Mouse (Mus musculus) hindbrain, postnatal 0 days (tissue): ENCODE measurements around the gene Kctd20. TPM values are rescaled to one million over a fixed set of nuclear protein-coding genes. Genes with fewer than 3 reads are reported as not detected.

Experiments
- ATAC-seq: fragments of 200-750 bp; cut with Nextera tagmentation; 2 replicates; pipeline ENCODE4 v1.8.0; 2017; ENCODE audit warnings: mild to moderate bottlenecking, moderate TSS enrichment, moderate library complexity
- DNase-seq: peaks from one replicate; pipeline ENCODE4 v3.0.0-alpha.2; 2015; ENCODE audit warnings: low spot score
- H3K27ac ChIP-seq: fragments of 300-500 bp; sonication (generic); 2 replicates; pipeline ENCODE4 v1.5.1; 2014; ENCODE audit warnings: mild to moderate bottlenecking
- H3K27me3 ChIP-seq: fragments of 300-500 bp; sonication (generic); 2 replicates; pipeline ENCODE4 v1.6.1; 2014; ENCODE audit warnings: low read length, mixed read lengths; ENCODE audit not compliant: insufficient read depth
- H3K36me3 ChIP-seq: fragments of 300-500 bp; sonication (generic); 2 replicates; pipeline ENCODE4 v1.6.1; 2014; ENCODE audit warnings: low read length, mixed read lengths; ENCODE audit not compliant: insufficient read depth
- H3K4me1 ChIP-seq: fragments of 300-500 bp; sonication (generic); 2 replicates; pipeline ENCODE4 v1.6.1; 2014; ENCODE audit warnings: antibody characterized with exemption, low read length, mixed read lengths; ENCODE audit not compliant: insufficient read depth
- H3K4me2 ChIP-seq: fragments of 300-500 bp; sonication (generic); 2 replicates; pipeline ENCODE4 v1.6.1; 2014; ENCODE audit warnings: low read depth, mild to moderate bottlenecking, low read length, moderate library complexity, mixed read lengths
- H3K4me3 ChIP-seq: fragments of 300-500 bp; sonication (generic); 2 replicates; pipeline ENCODE4 v1.5.1; 2014; ENCODE audit warnings: low read length
- H3K9ac ChIP-seq: fragments of 300-500 bp; sonication (generic); replicated peaks from 2 replicates; pipeline ENCODE4 v1.6.1; 2014; ENCODE audit warnings: mild to moderate bottlenecking, low read length, moderate library complexity, mixed read lengths
- H3K9me3 ChIP-seq: fragments of 300-500 bp; sonication (generic); 2 replicates; pipeline ENCODE4 v1.6.1; 2016; ENCODE audit warnings: low read length, mixed read lengths
- CTCF ChIP-seq: IDR thresholded peaks from 2 replicates; pipeline ENCODE4 v1.5.1; 2016; ENCODE audit warnings: antibody characterized with exemption, control low read depth, low read depth
- WGBS: fragments of 180-500 bp; shearing (Covaris S2); extraction: QIAGEN DNeasy Blood & Tissue Kit; methylation state at CpG from one replicate; pipeline ENCODE4 v1.1.7; 2014; 5-methylcytosine and 5-hydroxymethylcytosine counted together
- polyA plus RNA-seq: library from polyadenylated mRNA; unstranded; fragments of >200 nt; fragmentation: Nextera tagmentation; extraction: Ambion mirVana; gene quantifications from 2 replicates; pipeline ENCODE4 v1.2.1, GENCODE M21; 2015
- total RNA-seq: library from RNA; depleted of rRNA; stranded (reverse); fragments of >200 nt; gene quantifications from 2 replicates; pipeline ENCODE4 v1.2.3, GENCODE M21; 2014

The Kctd20 gene
- total and polyA plus RNA-seq, 2 experiments from 2014 or later: 51.5 to 64.1 TPM

DNA sequence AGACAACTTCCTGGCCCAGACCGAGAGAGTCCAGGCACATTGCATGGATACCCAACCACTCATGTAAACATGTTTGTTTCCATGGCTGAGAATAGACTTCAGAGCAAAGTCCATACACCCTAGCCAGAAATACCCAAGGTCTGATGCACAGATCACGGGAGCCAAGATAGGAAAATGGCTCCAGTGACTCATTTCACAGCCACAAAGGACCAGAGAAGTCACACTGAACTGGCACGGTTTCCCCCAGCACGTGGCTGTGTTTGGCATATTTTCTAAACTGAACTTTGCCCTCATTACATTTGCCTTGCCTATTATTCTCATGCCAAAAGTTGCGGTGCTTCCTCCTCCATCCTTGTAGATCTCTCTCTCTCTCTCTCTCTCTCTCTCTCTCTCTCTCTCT is 38.5 kb upstream of the Kctd20 start:
- TF ChIP-seq CTCF: no peak
- Histone ChIP-seq H3K4me1 (0 out of 2 replicates have a peak, but pooled peaks cover under 1% of the 10 kb centered on the region), H3K27me3 (no peaks in the 10 kb centered on the region), H3K9me3 (no peaks in the 10 kb centered on the region), H3K9ac (no peak overlapping the region), H3K4me2 (no peak overlapping the region), H3K27ac (no peak overlapping the region), H3K36me3 (no peaks in the 10 kb centered on the region), H3K4me3 (no peak overlapping the region)
- ATAC-seq (no peak), DNase-seq (no peak)
- WGBS: 64% methylated on average over 5 of the region's 5 CpGs

GRCm38 (mm10) chr17:28913940-28914339 is 37.8 kb upstream of the Kctd20 start:
- no peak overlapping the region for H3K27ac ChIP-seq
- H3K9ac ChIP-seq: no peak overlapping the region
- no peak overlapping the region for H3K4me2 ChIP-seq
- H3K4me1 ChIP-seq: no peaks in the 10 kb centered on the region
- no peaks in the 10 kb centered on the region for H3K27me3 ChIP-seq
- no peak overlapping the region for H3K4me3 ChIP-seq
- no peak for TF ChIP-seq CTCF
- H3K9me3 ChIP-seq: no peaks in the 10 kb centered on the region
- H3K36me3 ChIP-seq: no peaks in the 10 kb centered on the region
- no peak for DNase-seq
- ATAC-seq: no peak
- WGBS: 89% methylated on average over 6 of the region's 6 CpGs

DNA sequence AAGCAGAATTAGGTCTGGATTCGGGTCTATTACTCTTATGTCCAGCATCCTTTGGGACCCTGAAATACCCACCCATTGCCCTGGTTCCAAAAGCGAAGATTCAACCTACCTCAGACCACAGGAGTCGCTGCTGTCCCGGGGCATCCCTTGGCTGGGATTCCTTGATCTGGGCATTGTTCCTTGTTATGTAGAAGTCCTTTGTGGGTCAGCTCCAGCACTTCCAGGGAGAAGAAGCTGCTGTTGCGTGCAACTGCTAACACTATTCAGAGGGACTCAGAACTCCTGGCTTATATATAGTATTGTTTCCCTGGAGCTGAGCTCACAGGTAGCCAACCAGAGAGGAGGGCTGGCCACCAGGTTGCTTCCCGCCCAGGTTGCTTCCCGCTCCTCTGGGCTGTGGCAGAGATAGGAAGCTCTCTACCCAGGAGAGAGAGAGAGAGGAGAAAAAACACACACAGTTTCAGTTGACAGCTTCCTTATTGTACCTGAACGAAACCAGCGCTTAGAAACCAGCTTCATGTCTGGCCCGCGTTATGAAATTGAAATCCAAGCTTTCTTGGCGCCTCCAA is 36.6 kb upstream of the Kctd20 start, which contains the start of gene 4930539E08Rik:
Gene 4930539E08Rik, minus strand, starts transcription at position 265 of the 569 bp plus-strand sequence.
- H3K4me1 ChIP-seq: no peaks in the 10 kb centered on the region
- WGBS: 60% methylated on average over 12 of the region's 12 CpGs
- no peak for ATAC-seq
- no peaks in the 10 kb centered on the region for H3K36me3 ChIP-seq
- H3K4me3 ChIP-seq: no peak within 1 kb of the TSS
- DNase-seq: no peak
- no peak within 1 kb of the TSS for H3K9ac ChIP-seq
- no peak for TF ChIP-seq CTCF
- no peak within 1 kb of the TSS for H3K27ac ChIP-seq
- H3K27me3 ChIP-seq: no peaks in the 10 kb centered on the region
- H3K4me2 ChIP-seq: no peak within 1 kb of the TSS
- no peaks in the 10 kb centered on the region for H3K9me3 ChIP-seq

GRCm38 (mm10) chr17:28916520-28916919 is 35.2 kb upstream of the Kctd20 start:
- 89% methylated on average over 1 of the region's 1 CpGs for WGBS
- ATAC-seq (no peak), DNase-seq (no peak)
- Histone ChIP-seq H3K9me3 (no peaks in the 10 kb centered on the region), H3K4me2 (no peak overlapping the region), H3K36me3 (no peaks in the 10 kb centered on the region), H3K27me3 (no peaks in the 10 kb centered on the region), H3K9ac (no peak overlapping the region), H3K27ac (no peak overlapping the region), H3K4me1 (no peaks in the 10 kb centered on the region), H3K4me3 (no peak overlapping the region)
- TF ChIP-seq CTCF: no peak

GRCm38 (mm10) chr17:28921086-28921485 is 30.7 kb upstream of the Kctd20 start:
- Histone ChIP-seq H3K4me2 (no peak overlapping the region), H3K4me1 (no peaks in the 10 kb centered on the region), H3K9ac (no peak overlapping the region), H3K9me3 (no peaks in the 10 kb centered on the region), H3K36me3 (no peaks in the 10 kb centered on the region), H3K27ac (no peak overlapping the region), H3K27me3 (no peaks in the 10 kb centered on the region), H3K4me3 (no peak overlapping the region)
- no peak for TF ChIP-seq CTCF
- DNase-seq (no peak), ATAC-seq (no peak)
- WGBS: 71% methylated on average over 8 of the region's 8 CpGs

GRCm38 (mm10) chr17:28922096-28922495 is 29.7 kb upstream of the Kctd20 start:
- Histone ChIP-seq H3K9ac (no peak overlapping the region), H3K4me1 (no peaks in the 10 kb centered on the region), H3K36me3 (no peaks in the 10 kb centered on the region), H3K27ac (no peak overlapping the region), H3K4me2 (no peak overlapping the region), H3K27me3 (no peaks in the 10 kb centered on the region), H3K4me3 (no peak overlapping the region), H3K9me3 (no peaks in the 10 kb centered on the region)
- whole genome bisulfite sequencing: 78% methylated on average over 6 of the region's 6 CpGs
- no peak for ATAC-seq
- no peak for TF ChIP-seq CTCF
- no peak for DNase-seq

- no peak overlapping the region for H3K4me2 ChIP-seq
- H3K27ac ChIP-seq: no peak overlapping the region
- no peak for DNase-seq
- H3K36me3 ChIP-seq: no peaks in the 10 kb centered on the region
- H3K27me3 ChIP-seq: no peaks in the 10 kb centered on the region
- no peak overlapping the region for H3K4me3 ChIP-seq
- no peak for ATAC-seq
- H3K9me3 ChIP-seq: no peaks in the 10 kb centered on the region
- no peak overlapping the region for H3K9ac ChIP-seq
- whole genome bisulfite sequencing: 80% methylated on average over 8 of the region's 8 CpGs
- TF ChIP-seq CTCF: no peak
- peaks cover under 1% of the 10 kb centered on the region; the same call in 1 of the 2 replicates for H3K4me1 ChIP-seq
These were observed 26.7 kb upstream of the Kctd20 start for GRCm38 (mm10) chr17:28924957-28925595.
